Mouse (Mus musculus) right cerebral cortex, postnatal 36 days (tissue): ENCODE measurements around the gene Cs.
"Not testable (repeated sequence)": the region's sequence is repeated elsewhere in the genome, so short reads cannot be mapped to it uniquely, and the experiment has no call there.

ENCODE experiments used
- DNase-seq, 2 experiments: peaks; one replicate each; pipeline ENCODE4 v3.0.0; 2022; ENCODE audit warnings: low spot score in 2 of 2, mixed read lengths in 1 of 2

Cs gene

GRCm38 (mm10) chr10:128332358-128333249, 4.9 kb upstream of the Cs start:
- DNase-seq, result not testable (repeated sequence)

- DNase-seq, result no peak
These were observed 2.0 kb upstream of the Cs start for GRCm38 (mm10) chr10:128335582-128335981.

GRCm38 (mm10) chr10:128336195-128336594, 1.3 kb upstream of the Cs start:
- DNase-seq, result no peak

GRCm38 (mm10) chr10:128336597-128336996, 937 bp upstream of the Cs start:
- no peak for DNase-seq

- no peak for DNase-seq
These were observed 881 bp downstream of the Cs start for GRCm38 (mm10) chr10:128338415-128338814.

GRCm38 (mm10) chr10:128338948-128339347, 1.4 kb downstream of the Cs start:
- no peak for DNase-seq

GRCm38 (mm10) chr10:128340257-128340656, 2.7 kb downstream of the Cs start:
- DNase-seq, result no peak

GRCm38 (mm10) chr10:128343436-128343835, 5.9 kb downstream of the Cs start:
- no peak for DNase-seq

- DNase-seq, result peak; percentile 64 to 66
These were observed 7.2 kb downstream of the Cs start for GRCm38 (mm10) chr10:128344568-128345275.

GRCm38 (mm10) chr10:128347541-128347940, 10.0 kb downstream of the Cs start:
- no peak for DNase-seq

- DNase-seq, result no peak
These were observed 21.3 kb downstream of the Cs start for GRCm38 (mm10) chr10:128358796-128359195.

GRCm38 (mm10) chr10:128359226-128359625, 21.7 kb downstream of the Cs start:
- no peak for DNase-seq

GRCm38 (mm10) chr10:128361836-128362235, 24.3 kb downstream of the Cs start:
- DNase-seq, result no peak

GRCm38 (mm10) chr10:128362568-128362967, 25.0 kb downstream of the Cs start:
- no peak for DNase-seq

- no peak for DNase-seq
These were observed 30.4 kb downstream of the Cs start for GRCm38 (mm10) chr10:128367899-128368401.

- DNase-seq, result peak; percentile 92 to 96
These were observed 31.1 kb downstream of the Cs start, which contains the start of gene Coq10a for GRCm38 (mm10) chr10:128368402-128369217. TSS of gene Coq10a (minus strand) at chr10:128368997.

GRCm38 (mm10) chr10:128369218-128369543, 31.6 kb downstream of the Cs start:
- no peak for DNase-seq

- no peak for DNase-seq
These were observed 32.1 kb downstream of the Cs start for GRCm38 (mm10) chr10:128369599-128369998.

GRCm38 (mm10) chr10:128370021-128370420, 32.5 kb downstream of the Cs start:
- DNase-seq, result no peak

- DNase-seq, result no peak
These were observed 33.1 kb downstream of the Cs start for GRCm38 (mm10) chr10:128370601-128371000.

- no peak for DNase-seq
These were observed 34.6 kb downstream of the Cs start for GRCm38 (mm10) chr10:128372142-128372541.
